Mouse (Mus musculus) myocyte (in vitro differentiated cells): ENCODE results near the gene Dscaml1. TPM values are rescaled to one million over a fixed set of nuclear protein-coding genes. Genes with fewer than 3 reads are reported as not detected.

Experiments
- H3K27me3 ChIP-seq: one replicate; pipeline ENCODE4 v1.6.1; 2011; ENCODE audit not compliant: control insufficient read depth, insufficient read depth, insufficient read length
- H3K36me3 ChIP-seq: one replicate; pipeline ENCODE4 v1.6.1; 2011; ENCODE audit not compliant: control insufficient read depth, insufficient read depth
- H3K4me2 ChIP-seq: one replicate; pipeline ENCODE4 v1.6.1; 2011; ENCODE audit warnings: low read depth, control low read depth
- H3K4me3 ChIP-seq: one replicate; pipeline ENCODE4 v1.5.1; 2011; ENCODE audit warnings: mild to moderate bottlenecking, control low read depth, moderate library complexity
- H3K79me2 ChIP-seq: one replicate; pipeline ENCODE4 v1.6.1; 2011; ENCODE audit not compliant: control insufficient read depth, insufficient read depth
- H3ac ChIP-seq: one replicate; pipeline ENCODE4 v1.6.1; 2011; ENCODE audit not compliant: control insufficient read depth, insufficient read length
- CEBPB ChIP-seq: IDR thresholded peaks from 2 replicates; pipeline ENCODE4 v1.6.1; 2011; ENCODE audit warnings: mild to moderate bottlenecking, moderate library complexity; ENCODE audit not compliant: poor library complexity, insufficient read depth, severe bottlenecking
- E2F4 ChIP-seq: IDR thresholded peaks from one replicate; pipeline ENCODE4 v1.6.1; 2011; ENCODE audit warnings: mild to moderate bottlenecking, control low read depth, moderate library complexity; ENCODE audit not compliant: insufficient read depth
- MAX ChIP-seq: IDR thresholded peaks from one replicate; pipeline ENCODE4 v1.6.1; 2011; ENCODE audit warnings: low read depth, mild to moderate bottlenecking, control low read depth
- MYOD1 ChIP-seq, 3 experiments: IDR thresholded peaks; one replicate each; pipeline ENCODE4 v1.6.1; 2011; ENCODE audit warnings: control low read depth in 2 of 3, low read depth in 2 of 3, mild to moderate bottlenecking in 2 of 3, moderate library complexity in 1 of 3; ENCODE audit not compliant: insufficient read length in 2 of 3, control insufficient read depth in 1 of 3
- MYOG ChIP-seq, 3 experiments: IDR thresholded peaks; one replicate each; pipeline ENCODE4 v1.6.1; 2011; ENCODE audit warnings: control low read depth in 2 of 3, low read depth in 2 of 3, mild to moderate bottlenecking in 2 of 3; ENCODE audit not compliant: insufficient read length in 2 of 3, control insufficient read depth in 1 of 3, insufficient read depth in 1 of 3
- POLR2A ChIP-seq: IDR thresholded peaks from one replicate; pipeline ENCODE4 v1.6.1; 2011; ENCODE audit warnings: low read depth, mild to moderate bottlenecking, control low read depth, moderate library complexity; ENCODE audit not compliant: insufficient read length
- POLR2AphosphoS2 ChIP-seq: IDR thresholded peaks from one replicate; pipeline ENCODE4 v1.6.1; 2011; ENCODE audit warnings: low read depth, control low read depth; ENCODE audit not compliant: insufficient read length
- REST ChIP-seq: IDR thresholded peaks from one replicate; pipeline ENCODE4 v1.6.1; 2011; ENCODE audit warnings: mild to moderate bottlenecking, control low read depth, moderate library complexity; ENCODE audit not compliant: insufficient read depth, insufficient read length
- SRF ChIP-seq: IDR thresholded peaks from one replicate; pipeline ENCODE4 v1.6.1; 2011; ENCODE audit warnings: low read depth; ENCODE audit not compliant: control insufficient read depth, insufficient read length
- TCF12 ChIP-seq: IDR thresholded peaks from one replicate; pipeline ENCODE4 v1.6.1; 2011; ENCODE audit warnings: mild to moderate bottlenecking, control low read depth; ENCODE audit not compliant: poor library complexity, insufficient read depth, severe bottlenecking
- TCF3 ChIP-seq: IDR thresholded peaks from one replicate; pipeline ENCODE4 v1.6.1; 2011; ENCODE audit warnings: low read depth, control low read depth; ENCODE audit not compliant: insufficient read length
- USF1 ChIP-seq: IDR thresholded peaks from one replicate; pipeline ENCODE4 v1.6.1; 2011; ENCODE audit warnings: low read depth, mild to moderate bottlenecking, control low read depth, moderate library complexity
- polyA plus RNA-seq: library from polyadenylated mRNA; unstranded; fragments of >200 nt; fragmentation: generic; extraction: Trizol; gene quantifications from one replicate; pipeline ENCODE4 v1.2.1, GENCODE M21; 2012; ENCODE audit warnings: missing spikeins

Dscaml1 gene
- polyA plus RNA-seq, 1 experiment = not detected

- no peak overlapping the region for H3ac ChIP-seq
- no peaks in the 10 kb centered on the region for H3K79me2 ChIP-seq
- H3K36me3 ChIP-seq = no peaks in the 10 kb centered on the region
- TF ChIP-seq POLR2A (no peak), SRF (no peak), MYOG (IDR thresholded peaks at IDR 0.05; ENCODE audit: control insufficient read depth in 1 of 3, insufficient read depth in 1 of 3, insufficient read length in 2 of 3, low read depth in 2 of 3) (no peak), TCF12 (no peak), E2F4 (no peak), CEBPB (no peak), MYOD1 (IDR thresholded peaks at IDR 0.05; ENCODE audit: control insufficient read depth in 1 of 3, insufficient read length in 2 of 3, low read depth in 2 of 3) (no peak), REST (no peak), POLR2AphosphoS2 (no peak), USF1 (no peak), TCF3 (no peak), MAX (no peak)
- peaks cover 23% of the 10 kb centered on the region for H3K27me3 ChIP-seq
- no peak overlapping the region for H3K4me3 ChIP-seq
- H3K4me2 ChIP-seq = no peak overlapping the region
Measured at GRCm38 (mm10) chr9:45651810-45652177, 225.4 kb downstream of the Dscaml1 start.

- H3K27me3 ChIP-seq = peaks cover 13% of the 10 kb centered on the region
- H3K79me2 ChIP-seq = no peaks in the 10 kb centered on the region
- no peaks in the 10 kb centered on the region for H3K36me3 ChIP-seq
- no peak overlapping the region for H3K4me3 ChIP-seq
- no peak overlapping the region for H3ac ChIP-seq
- H3K4me2 ChIP-seq = no peak overlapping the region
- TF ChIP-seq USF1 = no peak
Measured at GRCm38 (mm10) chr9:45657172-45658062, 231.0 kb downstream of the Dscaml1 start.

GRCm38 (mm10) chr9:45660191-45660590 is 233.8 kb downstream of the Dscaml1 start:
- H3K36me3 ChIP-seq = no peaks in the 10 kb centered on the region
- no peaks in the 10 kb centered on the region for H3K79me2 ChIP-seq
- H3K4me2 ChIP-seq = no peak overlapping the region
- peaks cover 11% of the 10 kb centered on the region for H3K27me3 ChIP-seq
- H3K4me3 ChIP-seq = no peak overlapping the region
- H3ac ChIP-seq = no peak overlapping the region
- TF ChIP-seq TCF3 (no peak), POLR2A (no peak), USF1 (no peak), MAX (no peak), MYOD1 (IDR thresholded peaks at IDR 0.05; ENCODE audit: control insufficient read depth in 1 of 3, insufficient read length in 2 of 3, low read depth in 2 of 3) (no peak), MYOG (IDR thresholded peaks at IDR 0.05; ENCODE audit: control insufficient read depth in 1 of 3, insufficient read depth in 1 of 3, insufficient read length in 2 of 3, low read depth in 2 of 3) (no peak), POLR2AphosphoS2 (no peak), TCF12 (no peak)

- Histone ChIP-seq H3K79me2 (no peaks in the 10 kb centered on the region), H3K4me3 (no peak overlapping the region), H3K27me3 (peaks cover 18% of the 10 kb centered on the region), H3K4me2 (no peak overlapping the region), H3K36me3 (no peaks in the 10 kb centered on the region), H3ac (no peak overlapping the region)
- TF ChIP-seq USF1 (no peak), REST (no peak), TCF3 (no peak), SRF (no peak)
Measured at GRCm38 (mm10) chr9:45662471-45662870, 236.0 kb downstream of the Dscaml1 start.

GRCm38 (mm10) chr9:45663386-45664315 is 237.2 kb downstream of the Dscaml1 start:
- Histone ChIP-seq H3K36me3 (no peaks in the 10 kb centered on the region), H3K4me3 (no peak overlapping the region), H3K4me2 (no peak overlapping the region), H3ac (no peak overlapping the region), H3K79me2 (no peaks in the 10 kb centered on the region), H3K27me3 (peaks cover 30% of the 10 kb centered on the region)
- TF ChIP-seq SRF (no peak), POLR2A (no peak), CEBPB (no peak), MYOD1 (IDR thresholded peaks at IDR 0.05; ENCODE audit: control insufficient read depth in 1 of 3, insufficient read length in 2 of 3, low read depth in 2 of 3) (no peak), USF1 (no peak), MAX (no peak), TCF12 (no peak), REST (no peak), POLR2AphosphoS2 (no peak), E2F4 (no peak), TCF3 (no peak), MYOG (IDR thresholded peaks at IDR 0.05; ENCODE audit: control insufficient read depth in 1 of 3, insufficient read depth in 1 of 3, insufficient read length in 2 of 3, low read depth in 2 of 3) (no peak)
